Mouse (Mus musculus) stomach, postnatal 0 days (tissue): ENCODE measurements around the gene Mogat2.

Source experiments
- CTCF ChIP-seq: IDR thresholded peaks from 2 replicates; pipeline ENCODE4 v1.5.1; 2016; ENCODE audit warnings: antibody characterized with exemption, low read depth, mild to moderate bottlenecking, moderate library complexity
- EP300 ChIP-seq: optimal IDR thresholded peaks from 2 replicates; pipeline ENCODE3; 2016; ENCODE audit warnings: antibody characterized with exemption

- TF ChIP-seq EP300 (no peak), CTCF (no peak)
Observed at GRCm38 (mm10) chr7:99183751-99184150, 54.7 kb downstream of the Mogat2 start.
